Mouse (Mus musculus): ENCODE data around the gene Prrt2. TPM values are rescaled to one million over a fixed set of nuclear protein-coding genes. Genes with fewer than 3 reads are reported as not detected.
A peak's percentile ranks its signal among the peaks of the same experiment; 100 is the strongest.

Gene Prrt2
- polyA plus RNA-seq (2015; fragmentation: Nextera tagmentation; extraction: Ambion mirVana), result 0.57 and 0.69 TPM in 2 replicates

DNA sequence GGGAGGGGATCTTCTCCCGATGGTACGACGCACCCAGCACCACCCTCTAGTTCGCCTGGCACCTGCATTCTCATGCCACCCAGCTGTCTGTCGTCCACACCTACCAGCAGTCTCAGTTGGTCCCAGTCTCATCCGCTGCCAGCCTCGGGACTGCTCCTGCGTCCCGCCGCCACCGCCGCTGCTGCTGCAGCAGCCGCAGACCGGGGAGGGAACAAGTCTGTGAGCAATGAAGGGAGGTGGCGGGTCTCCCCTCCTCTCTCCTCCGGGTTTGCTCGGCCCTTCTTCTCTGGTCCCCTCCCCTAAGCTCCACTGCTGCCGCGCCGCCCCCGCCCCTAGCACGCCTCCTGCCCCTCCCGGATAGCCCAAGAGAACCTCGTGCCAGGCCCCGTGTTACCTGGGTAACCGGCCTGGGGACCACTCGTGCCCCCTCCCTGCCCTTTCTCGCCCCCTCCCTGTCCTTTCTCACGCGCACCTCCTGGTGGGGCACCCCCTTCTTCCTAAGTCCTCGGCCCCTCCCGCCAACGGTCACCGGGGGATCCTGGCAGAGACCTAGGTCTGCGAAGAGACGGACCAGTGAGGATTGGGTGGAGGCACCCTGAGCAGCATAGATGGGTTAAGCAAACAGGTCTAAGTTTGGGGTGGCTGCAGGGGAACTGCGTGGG lies at the start of gene Prrt2, which contains the start of gene Gm42742:
Gene Prrt2, minus strand, starts transcription at position 311 of the 662 bp plus-strand sequence.
Gene Gm42742, minus strand, starts transcription at position 197 of the 662 bp plus-strand sequence.
- peak; percentile 70 for DNase-seq (ENCODE audit: low spot score)

DNA sequence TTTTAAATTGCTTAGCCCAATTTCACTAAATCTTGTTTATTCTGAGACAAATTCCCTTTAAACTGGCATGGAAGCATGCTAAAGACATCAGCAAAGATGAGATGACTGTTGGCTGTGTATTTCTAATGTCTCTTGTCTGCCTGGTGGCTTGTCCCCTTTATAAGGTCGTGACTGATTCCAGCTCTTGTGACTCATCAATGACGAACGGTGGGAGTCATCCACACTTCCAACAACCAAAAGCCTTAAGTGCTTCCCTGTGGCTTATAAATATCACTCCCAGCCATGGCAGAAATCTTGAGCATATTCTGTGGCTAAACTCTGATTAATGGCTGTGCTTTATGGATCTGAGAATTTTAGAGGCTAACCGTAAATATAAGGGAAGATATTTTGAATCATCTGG lies 45.3 kb upstream of the Prrt2 start:
- DNase-seq (ENCODE audit: low spot score), result no peak

DNA sequence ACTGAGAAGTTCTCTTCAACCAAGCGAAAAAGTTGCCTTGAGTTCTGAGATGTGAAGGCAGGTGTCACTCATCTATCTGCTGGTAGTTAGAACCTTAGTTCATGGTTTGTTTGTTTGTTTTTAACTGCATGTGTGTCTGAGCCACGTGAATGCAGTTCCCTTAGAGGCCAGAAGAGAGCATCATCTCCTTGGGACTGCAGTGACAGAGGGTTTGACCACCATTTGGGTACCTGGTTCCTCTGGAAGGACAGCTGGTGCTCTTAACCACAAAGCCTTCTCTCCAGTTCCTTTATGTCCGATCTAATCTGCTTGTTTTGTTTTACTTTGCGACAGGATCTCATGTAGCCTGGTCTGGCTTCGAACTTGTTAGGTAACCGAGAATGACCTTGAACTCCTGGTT lies 44.5 kb upstream of the Prrt2 start:
- no peak for DNase-seq (ENCODE audit: low spot score)

DNA sequence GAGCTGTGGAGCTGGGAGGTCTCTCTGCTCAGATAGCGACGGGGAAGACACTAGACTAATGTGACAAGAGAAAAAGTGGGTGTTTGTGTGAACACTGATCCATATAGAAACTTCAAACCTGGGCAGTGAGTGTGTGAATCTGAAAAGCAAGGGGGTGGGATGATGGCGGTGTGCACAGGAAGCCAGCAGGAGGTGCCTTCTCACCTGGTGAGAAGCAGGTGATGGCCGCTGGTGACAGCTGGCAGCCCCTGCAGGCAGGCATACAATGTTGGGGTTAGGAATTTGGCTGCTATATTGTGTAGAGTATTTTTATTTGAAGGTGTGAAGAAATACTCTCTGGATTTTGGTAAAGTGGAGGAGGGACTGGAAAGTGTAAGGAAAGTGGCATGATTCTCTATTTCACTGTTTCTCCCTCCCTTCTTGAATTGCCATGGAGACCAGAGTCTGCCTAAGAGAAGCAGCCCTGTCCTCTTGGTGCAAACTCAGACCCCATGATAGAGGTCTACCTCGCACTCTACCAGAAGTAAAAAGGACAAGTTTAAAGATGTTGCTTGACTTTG lies 34.1 kb upstream of the Prrt2 start:
- DNase-seq (ENCODE audit: low spot score), result peak; percentile 15

DNA sequence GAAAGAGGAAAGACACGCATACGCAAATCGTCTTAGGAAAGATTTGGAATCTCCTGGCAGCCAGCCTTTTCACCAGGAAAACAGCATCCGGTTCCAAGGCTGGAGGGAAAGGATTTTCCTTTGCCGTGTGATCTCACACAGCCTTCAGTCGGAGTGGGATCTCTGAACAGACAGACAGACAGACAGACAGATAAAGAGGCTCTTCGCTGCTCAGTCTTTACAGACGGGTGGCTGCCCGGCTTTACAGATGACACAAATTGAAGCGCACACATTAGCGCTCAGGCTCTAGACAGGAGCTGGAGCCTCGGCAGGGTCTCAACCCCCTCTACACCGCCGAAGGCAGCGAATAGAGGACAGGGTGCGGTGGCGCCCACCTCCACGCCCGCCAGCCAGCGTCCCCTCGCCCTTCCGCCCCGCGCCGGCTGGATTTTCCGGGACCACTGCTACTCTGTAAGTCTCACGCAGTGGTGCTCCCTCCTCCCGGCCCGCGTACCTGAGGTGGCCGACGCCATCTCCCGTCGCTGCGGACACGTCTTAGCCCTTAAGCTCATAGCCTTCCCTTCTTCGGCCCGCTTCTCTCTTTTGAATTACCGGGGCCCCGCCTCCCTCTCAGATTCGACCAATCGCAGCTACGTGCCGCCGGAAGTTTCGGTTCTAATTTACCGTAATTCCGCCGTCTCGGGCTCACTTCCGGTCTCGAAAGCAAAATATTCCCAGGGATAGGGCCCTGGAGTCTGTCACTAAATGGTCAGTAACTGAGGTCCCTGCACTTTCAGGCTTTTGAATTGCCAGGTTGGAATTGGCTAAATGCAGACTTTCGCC lies 21.1 kb upstream of the Prrt2 start, which contains the start of gene Kif22:
Gene Kif22, minus strand, starts transcription at position 621 of the 822 bp plus-strand sequence.
- DNase-seq (ENCODE audit: low spot score), result peak; percentile 87

DNA sequence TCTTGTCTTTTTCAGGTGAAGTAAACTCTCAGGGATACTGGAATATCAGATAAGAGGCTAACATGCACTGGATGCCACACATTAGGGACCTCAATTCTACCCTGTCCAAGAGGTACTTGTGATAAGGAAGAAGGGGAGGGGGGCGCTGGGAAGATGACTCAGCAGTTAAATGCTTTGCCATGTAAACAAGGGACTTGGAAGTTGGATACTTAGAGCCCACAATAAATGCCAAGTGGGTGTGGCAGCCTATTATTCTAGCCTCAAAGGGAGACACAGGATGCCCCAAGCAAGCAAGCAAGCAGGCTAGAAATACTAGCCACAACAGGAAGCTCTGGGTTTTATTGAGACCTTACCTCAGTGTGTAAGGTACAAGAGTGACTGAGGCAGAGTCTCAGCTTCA lies 10.2 kb upstream of the Prrt2 start:
- DNase-seq (ENCODE audit: low spot score), result no peak

DNA sequence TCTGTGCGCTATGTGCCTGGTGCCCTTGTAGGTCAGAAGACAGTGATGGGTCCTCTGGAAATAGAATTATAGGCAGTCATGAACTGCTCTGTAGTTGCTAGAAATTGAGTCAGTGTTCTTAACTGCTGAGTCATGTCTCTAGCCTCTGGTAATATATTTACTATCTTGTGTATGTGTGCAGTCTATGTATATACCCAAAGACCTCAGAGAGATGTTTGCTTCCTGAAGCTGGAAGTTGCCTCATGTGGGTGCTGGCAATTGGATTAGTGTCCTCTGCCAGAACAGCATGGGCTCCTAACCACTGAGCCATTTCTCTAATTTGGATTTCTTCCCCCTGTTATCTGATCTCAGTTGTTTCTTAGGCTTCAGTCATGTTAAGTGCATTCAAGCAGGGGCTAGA lies 9.2 kb upstream of the Prrt2 start:
- DNase-seq (ENCODE audit: low spot score), result no peak

DNA sequence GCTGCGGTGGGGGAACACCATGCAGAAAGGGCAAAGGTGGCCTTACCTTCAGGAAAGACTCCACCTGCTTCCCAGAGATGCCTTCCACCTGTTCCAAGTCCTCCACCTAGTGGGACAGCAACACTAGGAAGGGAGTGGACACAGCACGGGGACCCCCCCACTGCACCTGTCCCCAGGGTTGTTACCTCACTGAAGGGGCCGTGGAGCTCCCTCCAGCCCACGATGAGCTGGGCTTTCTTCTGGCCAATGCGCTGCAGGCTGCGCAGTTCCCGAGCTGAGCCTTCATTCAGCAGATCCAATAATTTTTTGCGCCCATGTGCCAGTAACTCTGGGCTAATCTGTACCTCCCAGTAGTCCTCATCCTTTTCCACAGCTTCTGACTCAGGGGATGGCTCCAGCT lies 6.9 kb upstream of the Prrt2 start:
- no peak for DNase-seq (ENCODE audit: low spot score)

DNA sequence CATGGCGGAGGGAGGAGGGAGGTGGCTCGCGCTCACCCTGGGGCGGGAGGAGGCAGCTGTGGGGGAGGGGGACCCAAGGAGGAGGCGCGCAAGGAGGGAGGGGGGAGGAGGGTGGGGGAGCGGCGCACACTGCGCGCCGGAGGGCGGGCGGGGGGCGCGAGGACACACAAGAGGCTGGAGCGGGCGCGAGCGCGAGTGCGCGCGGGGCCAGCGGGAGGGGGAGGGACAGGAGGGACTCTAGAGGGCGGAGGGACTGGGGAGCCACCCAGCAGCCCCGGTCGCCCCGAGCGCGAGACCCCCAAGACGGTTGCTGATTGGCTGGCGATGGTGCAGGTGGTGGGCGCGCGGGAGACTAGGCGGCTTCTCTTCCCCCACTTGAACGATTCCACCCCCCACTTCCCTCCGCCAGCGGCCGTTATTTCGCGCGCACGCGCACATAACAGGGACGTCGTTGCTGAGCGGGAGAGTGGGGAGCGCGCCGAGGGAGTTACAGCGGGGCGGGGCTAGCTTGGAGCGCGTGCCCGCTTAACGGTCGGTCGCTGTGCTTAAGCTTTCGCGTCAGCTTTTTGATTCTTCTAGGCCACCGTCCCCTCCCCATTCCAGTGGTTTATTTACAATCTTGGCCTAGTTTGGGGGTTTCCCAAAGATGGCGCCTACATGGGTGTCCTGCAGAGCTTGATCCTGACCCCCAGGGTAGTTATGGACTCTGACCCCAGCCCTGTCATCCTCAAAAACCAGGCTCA lies 6.1 kb upstream of the Prrt2 start, which contains the start of gene Maz:
Gene Maz, minus strand, starts transcription at position 54 of the 743 bp plus-strand sequence.
- DNase-seq (ENCODE audit: low spot score), result peak; percentile 100

DNA sequence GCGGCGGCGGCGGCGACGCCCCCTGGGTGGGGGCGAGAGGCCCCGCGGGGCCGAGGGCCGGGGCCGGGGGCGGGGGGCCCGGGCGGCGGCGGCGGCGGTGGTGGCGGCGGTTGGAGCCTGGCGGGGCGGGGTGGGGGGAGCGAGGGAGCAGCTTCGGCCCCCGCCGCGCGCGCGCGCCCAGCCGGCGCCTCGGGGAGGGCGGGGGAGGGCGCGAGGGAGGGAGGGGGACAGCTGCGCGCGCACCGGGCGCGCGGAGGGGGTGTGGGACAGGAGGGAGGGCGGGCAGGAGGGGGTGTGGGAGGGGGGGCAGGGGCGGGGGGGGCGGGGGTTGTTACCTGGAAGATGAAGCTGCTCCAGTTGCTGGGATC lies 5.6 kb upstream of the Prrt2 start:
- peak; percentile 91 for DNase-seq (ENCODE audit: low spot score)

DNA sequence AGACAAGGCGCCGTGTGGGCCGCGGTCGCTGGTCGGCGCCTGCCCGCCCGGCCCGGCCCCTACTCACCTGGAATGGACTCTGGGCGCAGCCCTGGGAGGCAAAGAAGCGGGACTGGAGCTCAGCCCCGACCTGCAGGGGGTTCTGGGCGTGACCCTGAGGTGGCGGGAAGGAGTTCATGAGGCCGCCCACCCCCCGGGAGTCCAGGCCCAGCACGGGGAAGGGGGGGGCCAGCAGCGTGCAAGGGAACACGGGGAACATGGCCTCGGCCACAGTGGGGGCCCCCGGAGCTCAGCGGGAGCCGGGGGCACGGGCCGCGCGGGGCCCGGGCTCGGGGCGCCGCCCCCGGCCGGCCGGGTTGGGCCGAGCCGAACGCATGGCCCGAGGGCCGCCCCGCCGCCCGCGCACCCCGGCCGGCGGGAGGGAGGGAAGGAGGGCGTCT lies 5.2 kb upstream of the Prrt2 start:
- DNase-seq (ENCODE audit: low spot score), result peak; percentile 73

DNA sequence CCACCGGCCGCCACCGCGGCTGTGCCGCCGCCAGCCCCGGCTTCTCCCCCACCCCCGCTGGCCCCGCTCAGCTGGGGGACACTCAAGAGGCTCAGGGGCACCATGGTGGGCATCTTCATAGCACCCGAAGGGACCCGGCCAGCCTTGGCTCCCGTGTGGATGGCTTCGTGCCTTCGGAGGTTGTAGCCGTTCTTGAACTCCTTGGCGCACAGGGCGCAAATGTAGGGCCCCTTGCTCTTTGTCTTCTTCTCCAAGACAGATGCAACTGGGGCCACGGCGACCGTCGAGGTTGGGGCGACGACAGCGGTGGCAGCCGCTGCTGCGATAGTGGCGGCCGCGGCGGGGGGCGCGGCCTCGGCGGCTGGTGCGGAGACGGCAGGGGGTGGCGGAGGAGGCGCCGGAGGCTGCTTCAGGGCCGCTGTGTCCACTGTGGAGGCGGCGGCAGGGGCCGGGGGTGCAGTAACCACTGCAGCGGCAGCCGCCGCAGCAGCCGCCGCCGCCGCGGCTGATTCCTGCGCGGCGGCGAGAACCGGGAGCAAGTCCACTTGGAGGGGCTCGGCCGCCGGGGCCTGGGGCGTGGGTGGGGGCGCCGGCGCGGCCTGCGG lies 4.6 kb upstream of the Prrt2 start:
- DNase-seq (ENCODE audit: low spot score), result peak; percentile 54

DNA sequence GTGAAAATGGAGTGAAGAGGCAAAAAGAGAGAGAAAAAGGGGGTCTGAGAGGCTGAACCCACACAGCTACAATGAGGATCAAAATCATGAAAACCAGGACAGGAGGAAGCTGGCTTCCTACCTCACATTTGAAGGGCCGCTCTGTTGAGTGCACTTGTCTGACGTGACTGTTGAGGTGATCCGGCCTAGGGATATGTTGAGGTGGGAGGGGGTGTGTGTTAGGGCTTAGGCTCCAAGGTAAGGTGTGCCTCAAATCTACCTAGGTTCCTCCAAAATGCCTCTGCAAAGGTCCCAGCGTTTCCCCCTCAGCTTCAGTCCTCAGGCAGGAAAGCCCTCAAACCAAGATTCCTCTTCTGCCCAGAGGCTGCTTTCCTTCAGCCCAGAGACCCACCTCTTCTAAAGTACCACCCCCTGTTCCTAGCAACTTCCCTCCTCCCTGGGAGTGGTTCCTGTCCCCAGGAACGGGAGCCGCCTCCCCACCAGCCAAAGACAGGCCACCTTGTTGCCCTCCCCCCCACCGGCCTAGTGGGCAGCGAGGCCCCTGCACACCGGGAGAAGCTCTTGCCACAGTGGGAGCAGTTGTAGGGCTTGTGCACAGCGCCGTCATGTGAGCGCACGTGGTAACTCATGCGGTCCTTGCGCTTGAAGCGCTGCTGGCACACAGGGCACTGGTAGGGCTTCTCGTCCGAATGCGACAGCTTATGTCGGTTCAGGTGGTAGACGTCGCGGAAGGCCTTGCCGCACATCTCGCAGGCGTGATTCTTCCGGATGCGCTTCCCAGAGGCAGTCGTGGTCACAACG lies 3.9 kb upstream of the Prrt2 start:
- peak; percentile 89 for DNase-seq (ENCODE audit: low spot score)

DNA sequence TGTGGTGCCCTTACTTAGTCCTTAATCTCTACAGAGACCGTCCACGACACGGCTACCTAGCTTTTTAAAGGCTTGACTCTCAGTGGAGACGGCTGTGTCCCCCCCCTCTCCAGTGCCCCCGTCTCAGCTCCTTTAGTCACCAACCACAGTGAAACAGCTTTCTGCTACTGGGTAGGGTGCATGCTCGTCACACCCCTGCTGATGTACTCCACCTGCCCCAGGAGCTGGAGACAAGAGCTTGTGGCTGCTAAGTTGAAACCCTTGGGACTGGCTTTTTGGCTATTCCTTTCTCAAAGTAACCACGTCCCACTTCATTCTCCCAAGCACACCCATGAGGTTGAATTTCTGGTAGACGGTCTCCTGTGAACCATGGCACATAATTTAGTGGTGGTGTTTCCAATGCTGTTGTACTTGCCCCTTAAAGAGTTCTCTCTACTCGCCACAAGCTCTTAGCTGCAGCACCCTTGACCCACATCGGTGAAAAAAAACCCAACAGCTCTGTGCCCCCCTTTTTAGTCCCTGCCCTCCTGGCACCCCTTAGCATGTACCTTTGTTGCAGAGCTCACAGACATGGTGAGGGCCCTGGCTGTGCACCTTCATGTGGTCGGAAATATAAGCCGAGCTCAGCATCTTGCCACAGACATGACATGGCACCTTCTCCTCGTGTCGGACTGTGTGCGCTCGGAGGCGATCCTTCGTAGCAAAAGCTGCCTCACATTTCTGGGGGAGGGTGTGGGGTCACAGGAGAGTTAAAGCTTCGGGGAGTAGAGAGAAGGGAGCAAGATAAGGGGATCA lies 3.1 kb upstream of the Prrt2 start:
- peak; percentile 81 for DNase-seq (ENCODE audit: low spot score)

DNA sequence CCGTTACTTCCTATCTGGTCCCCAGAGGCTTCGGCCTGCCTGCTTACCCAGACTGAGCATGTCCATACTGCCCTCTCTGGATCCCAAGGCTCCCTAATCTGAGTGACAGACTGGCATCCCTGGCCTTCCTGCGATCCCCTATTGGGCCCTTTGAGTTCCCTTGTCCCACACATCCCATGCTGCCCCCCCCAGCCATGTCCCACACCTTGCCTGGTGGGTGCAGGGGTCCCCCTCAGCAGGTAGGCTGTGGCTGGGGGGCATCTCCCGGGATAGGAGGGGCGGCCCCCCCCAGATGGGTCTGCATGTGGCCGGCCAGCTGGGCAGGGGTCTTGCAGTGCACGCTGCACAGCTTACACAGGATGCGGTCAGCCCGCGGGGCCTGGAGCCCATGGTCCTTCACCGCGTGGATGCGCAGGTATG lies 2.3 kb upstream of the Prrt2 start:
- no peak for DNase-seq (ENCODE audit: low spot score)

DNA sequence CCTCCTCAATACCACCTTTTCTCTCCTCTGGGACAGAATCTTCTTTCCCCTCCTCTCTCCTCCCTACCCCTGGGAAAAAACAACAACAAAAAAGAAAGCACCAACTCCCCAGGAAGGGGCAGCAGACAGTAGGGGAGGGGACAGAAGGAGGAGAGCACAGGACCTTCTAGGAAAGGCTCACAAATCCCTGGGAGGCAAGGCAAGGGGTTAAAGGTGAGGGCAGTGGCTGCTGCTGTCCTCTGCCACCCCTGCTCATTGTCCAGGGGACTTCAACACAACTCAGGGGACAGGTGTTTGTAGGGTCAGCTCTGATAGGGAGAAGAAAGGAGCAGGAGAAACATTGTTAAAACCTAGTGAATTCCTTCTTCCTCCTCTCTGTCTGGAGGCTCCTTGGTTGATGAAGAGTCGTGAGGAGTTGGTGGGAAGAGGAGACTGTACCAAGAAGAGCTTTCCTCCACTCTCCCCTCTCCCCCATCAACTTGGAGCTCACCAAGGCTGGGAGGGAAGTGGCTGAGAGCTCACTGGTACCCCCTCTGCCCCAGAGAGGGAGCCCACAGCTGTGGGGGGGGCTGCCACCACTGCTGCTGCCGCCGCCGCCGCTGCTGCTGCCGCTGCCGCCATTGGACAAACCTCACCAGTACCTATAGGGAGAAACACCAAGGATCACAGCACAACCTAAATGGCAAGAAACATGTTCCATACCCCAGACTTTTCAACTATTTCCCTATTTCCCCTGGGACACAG lies 1.7 kb upstream of the Prrt2 start:
- DNase-seq (ENCODE audit: low spot score), result no peak

DNA sequence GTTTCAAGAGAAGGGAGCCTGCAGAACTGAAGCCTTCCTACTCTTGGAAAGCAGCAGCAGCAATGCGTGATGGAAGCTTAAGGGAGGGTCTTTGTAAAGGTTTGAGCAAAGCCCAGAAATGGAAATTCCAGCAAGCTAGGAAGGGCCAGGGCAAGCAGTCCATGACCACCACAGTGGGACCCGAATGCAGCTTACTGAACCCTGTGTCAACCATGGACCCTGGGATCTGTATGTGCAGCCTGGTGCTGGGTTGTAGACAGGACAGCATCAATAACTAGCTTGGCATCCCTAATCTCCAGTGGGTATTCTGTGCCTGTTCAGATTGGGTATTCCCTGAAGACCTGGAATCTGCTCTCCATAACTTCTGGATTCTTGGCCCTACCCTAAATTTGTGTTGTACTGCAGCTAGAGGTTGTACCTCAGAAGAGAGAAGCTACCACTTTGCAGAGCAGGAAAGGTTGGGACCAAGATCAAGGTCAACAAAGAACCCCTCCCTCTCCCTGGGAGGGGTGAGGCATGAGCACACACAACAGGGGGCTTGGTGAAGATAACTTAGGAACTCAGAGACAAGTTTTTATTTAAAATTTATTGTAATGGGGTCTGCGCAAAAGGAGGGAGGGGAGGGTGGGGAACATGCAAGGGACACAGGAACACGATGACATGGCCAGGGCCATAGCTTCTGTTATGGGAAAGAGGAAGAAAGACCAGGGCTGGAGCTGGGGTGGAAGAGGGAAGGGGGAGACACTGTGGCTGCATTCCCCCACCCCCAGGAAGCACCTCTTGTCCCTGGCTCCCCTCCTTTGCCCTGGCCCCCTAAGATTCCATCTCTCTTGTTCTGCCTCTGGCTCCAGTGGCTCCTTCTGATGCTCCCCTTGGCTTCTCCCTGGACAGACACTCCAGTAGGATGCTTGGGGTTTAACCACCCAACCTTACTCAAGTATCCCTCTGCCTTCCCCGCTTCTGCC lies 834 bp upstream of the Prrt2 start:
- DNase-seq (ENCODE audit: low spot score), result peak; percentile 26
